Mouse (Mus musculus) pancreas, adult 10 weeks (tissue): ENCODE results near the gene Olfr51. TPM values are rescaled to one million over a fixed set of nuclear protein-coding genes. Genes with fewer than 3 reads are reported as not detected.

Experiments used
- polyA plus RNA-seq: library from polyadenylated mRNA; stranded (reverse); fragments of 350-450 nt; fragmentation: Illumina TruSeq; extraction: RNeasy Lipid Tissue Mini Kit (QIAGEN cat#74804); gene quantifications from one replicate; pipeline ENCODE4 v1.2.3, GENCODE M21; 2015; ENCODE audit warnings: low read depth, low replicate concordance; ENCODE audit not compliant: insufficient read depth

Gene Olfr51
- polyA plus RNA-seq = not detected

GRCm38 (mm10) chr11:51003296-51003695 lies at the start of gene Olfr51:
Gene Olfr51 (plus strand): TSS chr11:51003596.

DNA sequence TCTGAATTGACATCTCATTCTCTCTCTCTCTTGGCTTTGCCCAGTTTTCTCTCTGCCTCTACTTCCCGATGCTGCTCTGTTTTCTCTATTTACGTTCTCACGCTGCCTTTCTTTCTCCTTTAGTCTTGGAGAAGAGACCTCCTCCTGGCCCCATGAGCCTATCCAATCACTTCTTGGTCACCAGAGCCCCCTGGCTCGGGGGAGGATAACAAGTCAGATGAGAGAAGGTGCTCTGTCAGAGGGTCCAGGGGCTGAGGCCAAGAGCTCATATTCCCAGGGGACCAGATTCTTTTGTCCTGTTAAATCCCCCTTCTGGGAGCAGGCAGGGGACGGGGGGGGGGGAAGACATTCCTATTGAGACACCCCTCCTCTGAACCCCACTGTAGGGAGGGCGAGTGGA lies 49.7 kb upstream of the Olfr51 start, which contains the start of gene Prop1:
Gene Prop1 (minus strand): TSS at position 101 of the 400 bp plus-strand sequence.

DNA sequence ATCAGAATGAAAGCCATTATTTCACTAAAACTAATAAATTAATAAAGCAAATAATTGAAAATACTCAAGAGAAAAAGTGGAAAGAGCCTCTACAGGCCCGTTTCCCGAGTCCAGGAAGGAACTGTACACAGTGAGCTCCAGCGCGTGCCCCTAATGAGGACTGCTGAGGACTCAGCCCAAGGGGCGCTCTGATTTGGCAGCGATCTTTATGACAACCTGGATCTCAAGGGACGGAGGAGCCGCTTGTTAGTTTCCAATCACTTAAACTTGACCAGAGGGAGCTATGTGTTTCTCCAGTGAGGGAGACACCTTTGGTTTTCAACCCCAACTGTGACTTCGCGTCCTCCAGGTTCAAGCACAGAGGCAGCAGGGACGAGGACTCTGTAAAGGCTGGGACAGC lies 37.2 kb upstream of the Olfr51 start, which contains the start of gene Olfr1378:
Gene Olfr1378 (plus strand): TSS at position 301 of the 400 bp plus-strand sequence.

GRCm38 (mm10) chr11:50981667-50982066 lies 21.7 kb upstream of the Olfr51 start, which contains the start of gene Olfr1377:
Gene Olfr1377 (plus strand): TSS chr11:50981967.

GRCm38 (mm10) chr11:51013936-51014335 lies 10.5 kb downstream of the Olfr51 start, which contains the start of gene Olfr54:
Gene Olfr54 (plus strand): TSS chr11:51014236.

DNA sequence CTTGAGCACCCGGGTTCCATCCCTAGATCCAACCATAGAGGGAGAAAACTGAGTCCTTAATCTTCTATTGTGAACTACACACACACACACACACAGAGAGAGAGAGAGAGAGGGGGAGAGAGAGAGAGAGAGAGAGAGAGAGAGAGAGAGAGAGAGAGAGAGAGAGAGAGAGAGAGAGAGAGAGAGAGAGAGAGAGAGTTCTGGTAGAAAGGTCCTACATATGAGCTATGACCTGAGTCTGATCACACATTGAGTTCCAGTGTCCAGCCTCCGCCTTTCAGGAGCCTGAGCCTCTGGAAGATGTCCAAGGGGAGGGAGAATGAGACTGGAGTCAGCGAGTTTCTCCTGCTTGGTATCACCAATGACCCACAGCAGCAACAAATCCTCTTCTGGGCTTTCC lies 44.4 kb downstream of the Olfr51 start, which contains the start of gene Olfr1375:
Gene Olfr1375 (plus strand): TSS at position 301 of the 400 bp plus-strand sequence.

DNA sequence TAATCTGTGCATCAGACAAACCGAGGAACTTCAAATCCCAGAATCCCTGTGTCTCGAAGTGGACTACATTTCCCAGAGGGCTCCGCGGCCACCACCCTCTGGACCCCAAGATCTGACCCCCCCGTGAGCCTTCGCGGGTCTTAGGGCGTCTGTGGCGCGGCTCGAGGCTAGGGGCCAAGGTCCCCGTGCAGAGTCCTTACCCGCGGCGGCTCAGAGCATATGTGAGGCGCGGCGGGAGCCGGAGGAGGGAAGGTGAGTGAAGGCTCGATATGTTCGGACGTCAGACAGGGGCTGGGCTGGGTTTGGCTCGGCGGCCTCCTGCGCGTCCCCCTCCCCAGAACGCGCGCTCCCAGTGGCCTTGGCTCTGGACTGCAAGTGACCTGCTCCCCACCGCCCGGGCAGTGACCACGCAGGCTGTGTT lies 55.8 kb downstream of the Olfr51 start, which contains the start of gene Zfp354a:
Gene Zfp354a (plus strand): TSS at position 107 of the 421 bp plus-strand sequence.

Other genes with a start within 250 kb of the Olfr51 start
- 1.6 TPM for gene Zfp354c, start 175.9 kb upstream of the Olfr51 start, polyA plus RNA-seq
- gene Zfp879, start 162.0 kb upstream of the Olfr51 start, polyA plus RNA-seq = not detected
- gene Grm6, start 152.9 kb upstream of the Olfr51 start, polyA plus RNA-seq = not detected
- 0.55 TPM for gene Zfp454, start 115.9 kb upstream of the Olfr51 start, polyA plus RNA-seq
- gene Zfp2, start 87.4 kb upstream of the Olfr51 start, polyA plus RNA-seq = 1.4 TPM
- 0.65 TPM for gene Zfp354b, start 72.0 kb upstream of the Olfr51 start, polyA plus RNA-seq
- gene 4933414I15Rik, start 59.8 kb upstream of the Olfr51 start, polyA plus RNA-seq = not detected
- not detected for gene Prop1, start 49.8 kb upstream of the Olfr51 start, polyA plus RNA-seq
- gene Olfr1378, start 37.1 kb upstream of the Olfr51 start, polyA plus RNA-seq = not detected
- not detected for gene Olfr1377, start 21.6 kb upstream of the Olfr51 start, polyA plus RNA-seq
- gene Olfr54, start 10.6 kb downstream of the Olfr51 start, polyA plus RNA-seq = not detected
- not detected for gene Olfr1375, start 44.5 kb downstream of the Olfr51 start, polyA plus RNA-seq
- gene Zfp354a, start 55.7 kb downstream of the Olfr51 start, polyA plus RNA-seq = 3.0 TPM
- gene Gm12569, start 216.9 kb downstream of the Olfr51 start, polyA plus RNA-seq = not detected